Mouse (Mus musculus): ENCODE data around the gene Mst1. TPM values are rescaled to one million over a fixed set of nuclear protein-coding genes. Genes with fewer than 3 reads are reported as not detected.
A peak's percentile ranks its signal among the peaks of the same experiment; 100 is the strongest.

Gene Mst1
- polyA plus RNA-seq, 1 experiment from 2014 or later, result not detected

DNA sequence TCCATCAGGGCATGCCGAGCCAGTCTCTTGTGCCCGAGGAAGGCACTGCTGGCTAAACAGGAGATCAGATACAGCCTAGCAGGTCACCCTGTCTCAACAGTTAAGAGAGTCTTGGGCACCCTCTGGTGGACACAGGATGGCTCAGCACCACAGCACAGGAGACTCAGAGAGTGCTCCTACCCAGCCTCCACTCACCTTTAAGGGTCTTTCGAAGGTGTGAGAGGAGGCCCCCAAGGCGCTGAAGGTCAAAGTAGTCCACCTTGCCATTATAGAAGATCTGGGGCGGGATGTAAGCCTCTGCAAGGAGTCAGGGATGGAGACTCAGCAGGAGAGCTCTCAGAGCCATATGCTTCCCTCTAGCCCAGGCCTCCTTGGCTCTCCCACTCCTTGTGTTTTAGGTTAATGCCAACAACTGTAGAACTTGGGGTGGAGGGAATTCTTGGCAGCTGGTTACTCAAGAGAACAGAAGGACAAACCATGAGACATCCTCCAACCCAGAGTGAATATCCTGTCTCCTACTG is 14.7 kb upstream of the Mst1 start:
- no peaks in the 10 kb centered on the region for H3K27me3 ChIP-seq
- WGBS, result 50% methylated on average over 5 of the region's 5 CpGs
- ATAC-seq, result no peak
- H3K9ac ChIP-seq, result no peak overlapping the region
- H3K4me2 ChIP-seq, result no peak overlapping the region
- no peak overlapping the region for H3K27ac ChIP-seq
- H3K4me3 ChIP-seq, result no peak overlapping the region
- no peaks in the 10 kb centered on the region for H3K4me1 ChIP-seq
- no peaks in the 10 kb centered on the region for H3K9me3 ChIP-seq (replicated peaks)
- H3K36me3 ChIP-seq (ENCODE audit: poor library complexity, severe bottlenecking), result peaks cover 61% of the 10 kb centered on the region

DNA sequence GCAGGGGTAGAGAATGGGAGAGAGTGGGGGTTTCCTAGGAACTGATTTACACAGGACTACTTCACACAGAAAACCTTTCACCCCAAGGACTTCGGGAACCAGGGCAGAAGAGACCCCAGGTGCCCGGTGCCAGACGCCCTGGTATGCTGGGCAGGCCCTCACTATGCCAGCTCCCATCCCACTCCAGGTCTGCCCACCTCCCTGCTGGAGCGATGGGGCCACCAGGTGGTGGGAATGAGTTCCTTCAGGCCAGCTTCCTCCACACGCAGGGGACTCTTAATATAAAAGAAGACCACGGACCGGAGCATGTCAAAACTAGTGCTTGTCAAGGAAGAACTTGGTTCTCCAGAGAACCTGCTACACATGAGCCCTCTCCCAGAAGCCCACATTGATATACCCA is 13.0 kb upstream of the Mst1 start:
- Histone ChIP-seq H3K9me3 (replicated peaks) (no peaks in the 10 kb centered on the region), H3K36me3 (ENCODE audit: poor library complexity, severe bottlenecking) (peaks cover 58% of the 10 kb centered on the region), H3K4me1 (no peaks in the 10 kb centered on the region), H3K27ac (no peak overlapping the region), H3K4me2 (no peak overlapping the region), H3K4me3 (no peak overlapping the region), H3K9ac (no peak overlapping the region), H3K27me3 (no peaks in the 10 kb centered on the region)
- no peak for ATAC-seq
- WGBS, result 84% methylated on average over 7 of the region's 7 CpGs

DNA sequence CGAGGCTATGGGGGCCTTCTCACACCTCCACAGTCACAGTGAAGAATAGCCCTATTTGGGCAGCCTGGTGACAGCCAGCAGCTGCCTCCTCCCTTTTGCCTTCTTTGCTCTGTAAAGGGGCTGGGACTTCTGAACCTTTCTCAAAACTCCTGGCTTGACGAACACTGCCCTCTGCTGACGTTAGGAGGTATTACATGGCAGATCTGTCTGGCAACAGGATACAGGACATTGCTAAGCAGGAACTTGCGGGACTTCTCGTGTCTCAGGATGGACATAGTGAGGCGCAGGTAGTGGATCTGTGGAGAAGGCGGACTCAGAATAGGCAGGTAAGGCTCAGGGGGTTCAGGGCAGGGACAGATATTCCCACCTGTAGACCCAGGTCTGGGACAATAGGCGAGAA is 12.3 kb upstream of the Mst1 start:
- Histone ChIP-seq H3K4me2 (no peak overlapping the region), H3K27me3 (no peaks in the 10 kb centered on the region), H3K4me1 (no peaks in the 10 kb centered on the region), H3K4me3 (no peak overlapping the region), H3K9ac (no peak overlapping the region), H3K27ac (no peak overlapping the region), H3K36me3 (ENCODE audit: poor library complexity, severe bottlenecking) (peaks cover 55% of the 10 kb centered on the region), H3K9me3 (replicated peaks) (no peaks in the 10 kb centered on the region)
- 20% methylated on average over 8 of the region's 8 CpGs for WGBS
- ATAC-seq, result peak; percentile 17; the same call in 1 of the 2 replicates

DNA sequence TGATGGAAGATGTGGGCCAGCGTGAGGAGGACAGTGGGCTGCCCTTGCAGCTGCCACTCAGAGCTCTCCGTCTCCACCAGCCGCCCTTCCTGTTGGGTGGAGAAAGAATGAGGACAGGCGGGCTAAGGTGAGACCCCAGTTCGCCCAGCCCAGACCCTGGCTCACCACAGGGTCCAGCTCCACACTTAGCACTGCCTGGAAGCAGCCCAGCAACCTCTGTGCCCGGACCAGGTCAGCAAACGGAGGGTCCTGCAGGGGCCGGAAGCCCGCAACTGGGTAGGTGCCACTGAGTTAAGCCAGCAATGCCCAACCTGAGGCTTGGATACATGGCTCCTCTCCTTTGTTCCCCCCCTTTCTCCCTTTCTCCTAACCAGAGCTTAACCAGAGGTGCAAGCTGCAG is 11.2 kb upstream of the Mst1 start:
- Histone ChIP-seq H3K4me2 (no peak overlapping the region), H3K4me3 (no peak overlapping the region), H3K27me3 (no peaks in the 10 kb centered on the region), H3K4me1 (no peaks in the 10 kb centered on the region), H3K9ac (no peak overlapping the region), H3K27ac (no peak overlapping the region), H3K36me3 (ENCODE audit: poor library complexity, severe bottlenecking) (peaks cover 49% of the 10 kb centered on the region), H3K9me3 (replicated peaks) (no peaks in the 10 kb centered on the region)
- no peak for ATAC-seq
- 85% methylated on average over 9 of the region's 9 CpGs for WGBS

DNA sequence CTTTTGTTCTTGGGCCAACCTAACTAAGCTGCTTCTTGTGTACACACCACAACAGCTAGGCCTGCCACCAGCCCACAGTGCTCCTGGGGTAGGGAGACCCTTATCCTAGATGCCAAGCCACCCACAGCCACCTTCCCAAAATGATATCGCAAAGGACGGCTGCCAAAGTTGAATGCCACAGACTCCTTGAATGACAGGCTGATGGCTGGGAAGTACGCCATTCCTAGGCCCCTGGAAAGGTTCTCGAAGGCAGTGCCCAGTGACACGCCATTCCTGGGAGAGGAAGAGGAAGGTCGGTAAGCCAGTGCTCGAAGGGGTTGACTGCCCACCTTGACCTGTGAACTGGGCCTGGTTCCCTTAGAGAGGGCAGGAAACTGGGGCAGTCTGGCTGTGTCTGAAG is 10.7 kb upstream of the Mst1 start:
- no peaks in the 10 kb centered on the region for H3K27me3 ChIP-seq
- 90% methylated on average over 7 of the region's 7 CpGs for WGBS
- peaks cover 44% of the 10 kb centered on the region for H3K36me3 ChIP-seq (ENCODE audit: poor library complexity, severe bottlenecking)

DNA sequence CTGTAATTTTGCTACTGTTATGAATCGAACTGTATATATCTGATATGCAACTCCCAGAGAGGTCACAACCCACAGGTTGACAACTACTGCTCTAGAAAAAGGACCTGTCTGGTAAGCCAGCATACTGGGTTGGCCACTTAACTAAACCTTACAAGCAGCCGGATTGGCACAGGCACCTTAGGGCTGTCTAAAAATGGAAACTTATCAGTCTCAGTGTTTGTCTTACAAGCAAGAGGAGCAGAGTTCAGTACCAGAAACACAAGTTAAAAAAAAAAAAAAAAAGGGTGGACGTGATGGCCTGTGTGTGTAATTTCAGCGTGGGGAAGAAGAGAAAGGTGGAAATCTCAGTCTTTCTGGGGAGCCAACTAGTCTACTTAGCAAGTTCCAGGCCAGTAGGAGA is 8.4 kb upstream of the Mst1 start:
- no peak overlapping the region for H3K4me3 ChIP-seq
- no peaks in the 10 kb centered on the region for H3K27me3 ChIP-seq
- no peak overlapping the region for H3K27ac ChIP-seq
- no peak overlapping the region for H3K9ac ChIP-seq
- H3K4me1 ChIP-seq, result no peaks in the 10 kb centered on the region
- H3K9me3 ChIP-seq (replicated peaks), result no peaks in the 10 kb centered on the region
- WGBS, result 90% methylated on average over 4 of the region's 4 CpGs
- H3K36me3 ChIP-seq (ENCODE audit: poor library complexity, severe bottlenecking), result peaks cover 44% of the 10 kb centered on the region
- no peak for ATAC-seq
- H3K4me2 ChIP-seq, result no peak overlapping the region

More for the DNA sequence above, 10.7 kb upstream of the Mst1 start:
- ATAC-seq, result no peak
- Histone ChIP-seq H3K9ac (no peak overlapping the region), H3K4me1 (no peaks in the 10 kb centered on the region), H3K4me2 (no peak overlapping the region), H3K27ac (no peak overlapping the region), H3K9me3 (replicated peaks) (no peaks in the 10 kb centered on the region), H3K4me3 (no peak overlapping the region)

- ATAC-seq, result no peak
- Histone ChIP-seq H3K4me3 (no peak overlapping the region), H3K27ac (no peak overlapping the region), H3K9ac (0 out of 2 replicates have a peak overlapping the region, but pooled peaks have one; percentile 18), H3K4me1 (no peaks in the 10 kb centered on the region), H3K27me3 (no peaks in the 10 kb centered on the region), H3K9me3 (replicated peaks) (no peaks in the 10 kb centered on the region), H3K4me2 (no peak overlapping the region), H3K36me3 (ENCODE audit: poor library complexity, severe bottlenecking) (peaks cover 39% of the 10 kb centered on the region)
- WGBS, result 53% methylated on average over 9 of the region's 9 CpGs
Observed at GRCm38 (mm10) chr9:108072481-108072924, 7.7 kb upstream of the Mst1 start.

DNA sequence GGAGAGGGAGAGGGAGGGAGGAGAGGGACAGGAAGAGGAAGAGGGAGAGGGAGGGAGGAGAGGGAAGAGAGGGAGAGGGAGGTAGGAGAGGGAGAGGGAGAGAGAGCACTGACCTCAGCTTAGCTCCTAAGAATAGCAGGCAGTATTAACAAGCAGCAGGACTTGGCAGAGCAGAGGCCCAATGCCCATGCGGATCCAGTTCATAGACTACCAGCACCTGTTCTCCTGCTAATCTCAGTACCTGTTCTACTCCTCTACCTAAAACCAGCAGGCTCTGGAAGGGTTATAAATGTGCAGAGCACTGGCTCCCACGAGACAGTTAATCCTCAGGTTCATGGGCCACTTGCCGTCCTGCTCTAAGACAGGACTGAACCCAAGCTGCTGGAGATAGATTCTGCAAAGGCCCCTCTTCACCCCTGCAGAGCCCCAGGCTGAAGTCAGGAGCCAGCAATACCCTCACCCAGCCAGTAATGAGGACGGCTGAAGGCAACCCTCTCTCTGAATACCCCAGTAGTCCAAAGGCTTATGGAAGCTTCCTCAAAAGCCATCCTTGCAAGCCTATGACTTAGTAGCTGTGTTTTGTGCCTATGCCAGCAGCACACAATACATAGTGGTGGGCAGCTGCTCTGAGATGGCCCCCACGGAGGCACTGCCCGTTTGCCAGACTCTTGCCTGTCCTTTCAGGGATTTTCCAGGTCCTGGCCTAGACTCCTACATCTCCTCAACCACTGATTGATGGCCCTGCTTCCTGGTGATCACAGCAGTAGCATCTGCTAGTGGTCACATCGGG is 6.9 kb upstream of the Mst1 start:
- WGBS, result 60% methylated on average over 7 of the region's 7 CpGs
- Histone ChIP-seq H3K9me3 (replicated peaks) (no peaks in the 10 kb centered on the region), H3K36me3 (ENCODE audit: poor library complexity, severe bottlenecking) (peaks cover 39% of the 10 kb centered on the region), H3K4me2 (no peak overlapping the region), H3K4me3 (no peak overlapping the region), H3K4me1 (peaks cover 7% of the 10 kb centered on the region), H3K27me3 (no peaks in the 10 kb centered on the region), H3K27ac (no peak overlapping the region; the same call in 1 of the 2 replicates), H3K9ac (0 out of 2 replicates have a peak overlapping the region, but pooled peaks have one; percentile 23)
- no peak for ATAC-seq

GRCm38 (mm10) chr9:108082549-108082948 is 2.3 kb downstream of the Mst1 start:
- no peak overlapping the region for H3K4me3 ChIP-seq
- WGBS, result 8% methylated on average over 19 of the region's 19 CpGs
- H3K36me3 ChIP-seq (ENCODE audit: poor library complexity, severe bottlenecking), result peaks cover 40% of the 10 kb centered on the region
- H3K9ac ChIP-seq, result no peak overlapping the region
- peaks cover 39% of the 10 kb centered on the region for H3K27me3 ChIP-seq
- H3K27ac ChIP-seq, result no peak overlapping the region
- H3K4me2 ChIP-seq, result peak overlapping the region; percentile 27; the same call in 1 of the 2 replicates
- peaks cover 18% of the 10 kb centered on the region for H3K4me1 ChIP-seq
- ATAC-seq, result no peak
- no peaks in the 10 kb centered on the region for H3K9me3 ChIP-seq (replicated peaks)

GRCm38 (mm10) chr9:108082988-108083431 is 2.8 kb downstream of the Mst1 start, which contains the start of gene Rnf123:
Gene Rnf123, minus strand, starts transcription at chr9:108083346.
- no peak within 1 kb of the TSS for H3K9ac ChIP-seq
- no peak for ATAC-seq
- H3K27ac ChIP-seq, result no peak within 1 kb of the TSS
- peaks cover 14% of the 10 kb centered on the region for H3K4me1 ChIP-seq
- WGBS, result 32% methylated on average over 12 of the region's 12 CpGs
- peak within 1 kb of the TSS; percentile 27; the same call in 1 of the 2 replicates for H3K4me2 ChIP-seq
- no peak within 1 kb of the TSS for H3K4me3 ChIP-seq
- no peaks in the 10 kb centered on the region for H3K9me3 ChIP-seq (replicated peaks)
- H3K27me3 ChIP-seq, result peaks cover 39% of the 10 kb centered on the region
- H3K36me3 ChIP-seq (ENCODE audit: poor library complexity, severe bottlenecking), result peaks cover 44% of the 10 kb centered on the region

GRCm38 (mm10) chr9:108083561-108083960 is 3.3 kb downstream of the Mst1 start:
- no peak for ATAC-seq
- H3K4me2 ChIP-seq, result no peak overlapping the region
- H3K27me3 ChIP-seq, result peaks cover 39% of the 10 kb centered on the region
- no peak overlapping the region for H3K4me3 ChIP-seq
- H3K9me3 ChIP-seq (replicated peaks), result no peaks in the 10 kb centered on the region
- peaks cover 9% of the 10 kb centered on the region for H3K4me1 ChIP-seq
- WGBS, result 85% methylated on average over 6 of the region's 6 CpGs
- peaks cover 50% of the 10 kb centered on the region for H3K36me3 ChIP-seq (ENCODE audit: poor library complexity, severe bottlenecking)
- H3K9ac ChIP-seq, result no peak overlapping the region
- no peak overlapping the region for H3K27ac ChIP-seq

- peaks cover 67% of the 10 kb centered on the region for H3K36me3 ChIP-seq (ENCODE audit: poor library complexity, severe bottlenecking)
- no peaks in the 10 kb centered on the region for H3K9me3 ChIP-seq (replicated peaks)
- no peaks in the 10 kb centered on the region; the same call in 1 of the 2 replicates for H3K4me1 ChIP-seq
- WGBS, result 92% methylated on average over 4 of the region's 4 CpGs
- ATAC-seq, result no peak
- no peak overlapping the region for H3K27ac ChIP-seq
- H3K4me3 ChIP-seq, result no peak overlapping the region
- no peak overlapping the region for H3K9ac ChIP-seq
- H3K27me3 ChIP-seq, result peaks cover 39% of the 10 kb centered on the region
- no peak overlapping the region for H3K4me2 ChIP-seq
Observed at GRCm38 (mm10) chr9:108085261-108085660, 5.0 kb downstream of the Mst1 start.
